ENCODE assay signal across 9 mouse cellular contexts in genomic region chrX:121232142-121233000, GRCm38 (mm10).
DNase-seq lines count a peak whose midpoint lies in the region; ATAC-seq and TF ChIP-seq lines count a peak whose summit lies in the region.
"Had no signal": no experiment of that assay in that cellular context is flagged by ENCODE, and none has a peak within 500 bp of the region (broad histone marks: within the 10 kb centered on the region; RNA-seq: fewer than 3 reads in every experiment).

No protein-coding gene starts in this region.

- peak; percentile 61 for DNase-seq in heart, postnatal 0 days (ENCODE audit: low spot score)
- DNase-seq in heart, postnatal 14 days = no peak
- DNase-seq in brain, embryonic 14.5 days (ENCODE audit: low read depth) = peak; percentile 70
- DNase-seq in neural tube, embryonic 10.5 days (ENCODE audit: extremely low spot score, low spot score) = peak; percentile 13
- no peak for DNase-seq in left cerebral cortex, adult 2 months (ENCODE audit: extremely low spot score in 1 of 2, low spot score in 2 of 2)
- DNase-seq in frontal cortex, adult 2 months (ENCODE audit: extremely low spot score in 1 of 2, low spot score in 1 of 2) = no peak
- no peak for DNase-seq in spleen, postnatal 4 days (ENCODE audit: low spot score in 2 of 2)
- DNase-seq: cerebellum, adult 11 months had no signal

- no peaks in the 10 kb centered on the region for H3K27me3 ChIP-seq in heart, postnatal 0 days (ENCODE audit: control insufficient read depth, insufficient read depth, low read length)
- H3K27me3 ChIP-seq in hindbrain, embryonic 13.5 days = no peaks in the 10 kb centered on the region

- intact Hi-C loops in heart, postnatal 14 days (cut with DNase I) = no loop called here
- intact Hi-C loops in left cerebral cortex, adult 2 months (cut with DNase I) = no loop called here

- no peak for TF ChIP-seq EP300 in heart, postnatal 0 days (IDR thresholded peaks at IDR 0.05; ENCODE audit: low read depth)

- no peak overlapping the region for H3K4me3 ChIP-seq in heart, postnatal 0 days (ENCODE audit: low read depth, low read length)
- H3K4me3 ChIP-seq in hindbrain, embryonic 13.5 days = no peak overlapping the region
- H3K4me3 ChIP-seq in left cerebral cortex, adult 2 months = no peak overlapping the region

- no peak for TF ChIP-seq CTCF in heart, postnatal 0 days (IDR thresholded peaks at IDR 0.05; ENCODE audit: low read depth)
- no peak for TF ChIP-seq CTCF in brain, embryonic 14.5 days (IDR thresholded peaks at IDR 0.05; ENCODE audit: borderline replicate concordance, extremely low read depth, insufficient read depth, insufficient read length)
- no peak for TF ChIP-seq CTCF in left cerebral cortex, adult 2 months (IDR thresholded peaks at IDR 0.05)

- H3K27ac ChIP-seq in heart, postnatal 0 days (ENCODE audit: low read depth) = no peak overlapping the region
- no peak overlapping the region; the same call in 1 of the 2 replicates for H3K27ac ChIP-seq in hindbrain, embryonic 13.5 days
- no peak overlapping the region for H3K27ac ChIP-seq in left cerebral cortex, adult 2 months

- H3K4me1 ChIP-seq in heart, postnatal 0 days (ENCODE audit: control insufficient read depth, insufficient read depth) = no peaks in the 10 kb centered on the region
- peaks cover 7% of the 10 kb centered on the region; the same call in 1 of the 2 replicates for H3K4me1 ChIP-seq in hindbrain, embryonic 13.5 days (replicated peaks)

- H3K4me2 ChIP-seq in heart, postnatal 0 days (ENCODE audit: low read depth, low read length) = no peak overlapping the region
- no peak overlapping the region for H3K4me2 ChIP-seq in hindbrain, embryonic 13.5 days

- peak; percentile 85 for ATAC-seq in heart, postnatal 0 days (ENCODE audit: insufficient read depth, low read depth)
- ATAC-seq in hindbrain, embryonic 13.5 days (ENCODE audit: low FRiP score) = peak; percentile 79

- no peaks in the 10 kb centered on the region for H3K9me3 ChIP-seq in heart, postnatal 0 days (replicated peaks; ENCODE audit: control insufficient read depth, low read length)
- no peaks in the 10 kb centered on the region for H3K9me3 ChIP-seq in hindbrain, embryonic 13.5 days

- H3K9ac ChIP-seq in heart, postnatal 0 days (replicated peaks; ENCODE audit: low read depth, low read length) = no peak overlapping the region
- H3K9ac ChIP-seq in hindbrain, embryonic 13.5 days = no peak overlapping the region

- H3K36me3 ChIP-seq in heart, postnatal 0 days (replicated peaks; ENCODE audit: control insufficient read depth, insufficient read depth, low read length) = no peaks in the 10 kb centered on the region
- no peaks in the 10 kb centered on the region for H3K36me3 ChIP-seq in hindbrain, embryonic 13.5 days

- TF ChIP-seq POLR2A in brain, embryonic 14.5 days (IDR thresholded peaks at IDR 0.05; ENCODE audit: borderline replicate concordance, extremely low read depth, insufficient read depth, insufficient read length, poor library complexity, severe bottlenecking) = no peak

- 35% methylated on average over 3 of the region's 3 CpGs for WGBS in heart, postnatal 0 days
- 29% methylated on average over 3 of the region's 3 CpGs for WGBS in hindbrain, embryonic 13.5 days

Comparison
In these comparisons a context has a peak if more than half of its experiments do, and no peak if none do; other contexts are left out.
1. DNase-seq: peak in heart, postnatal 0 days (single experiment), brain, embryonic 14.5 days (single experiment) and neural tube, embryonic 10.5 days (single experiment); none in heart, postnatal 14 days (0 of 2), left cerebral cortex, adult 2 months (0 of 2), frontal cortex, adult 2 months (0 of 2) and spleen, postnatal 4 days (0 of 2).